9 mouse cellular contexts compared by ENCODE assay signal in genomic region chr1:159702038-159702437, GRCm38 (mm10).
DNase-seq lines count a peak whose midpoint lies in the region; ATAC-seq and TF ChIP-seq lines count a peak whose summit lies in the region.
"Had no signal": no experiment of that assay in that cellular context is flagged by ENCODE, and none has a peak within 500 bp of the region (broad histone marks: within the 10 kb centered on the region; RNA-seq: fewer than 3 reads in every experiment).

No protein-coding gene starts in this region.

- H3K4me1 ChIP-seq in kidney, postnatal 0 days (replicated peaks; ENCODE audit: insufficient read depth, low read length) = no peaks in the 10 kb centered on the region
- H3K4me1 ChIP-seq: midbrain, embryonic 15.5 days had no signal

- H3K9me3 ChIP-seq in kidney, postnatal 0 days (replicated peaks; ENCODE audit: low read length) = no peaks in the 10 kb centered on the region
- H3K9me3 ChIP-seq: midbrain, embryonic 15.5 days had no signal

- H3K27me3 ChIP-seq in kidney, postnatal 0 days (ENCODE audit: insufficient read depth, low read length) = no peaks in the 10 kb centered on the region
- H3K27me3 ChIP-seq: midbrain, embryonic 15.5 days had no signal

- no peak overlapping the region for H3K4me3 ChIP-seq in kidney, postnatal 0 days (replicated peaks; ENCODE audit: low read depth, low read length)
- H3K4me3 ChIP-seq: midbrain, embryonic 15.5 days had no signal

- no peak overlapping the region for H3K9ac ChIP-seq in kidney, postnatal 0 days (ENCODE audit: low read depth, low read length)
- H3K9ac ChIP-seq: midbrain, embryonic 15.5 days had no signal

- 84% methylated on average over 9 of the region's 9 CpGs for WGBS in kidney, postnatal 0 days

- no peak for TF ChIP-seq CTCF in kidney, postnatal 0 days (IDR thresholded peaks at IDR 0.05; ENCODE audit: low read depth)
- no peak for TF ChIP-seq CTCF in brain, embryonic 14.5 days (IDR thresholded peaks at IDR 0.05; ENCODE audit: borderline replicate concordance, extremely low read depth, insufficient read depth, insufficient read length)

- no peak overlapping the region for H3K27ac ChIP-seq in kidney, postnatal 0 days
- H3K27ac ChIP-seq: midbrain, embryonic 15.5 days had no signal

- TF ChIP-seq POLR2A in brain, embryonic 14.5 days (IDR thresholded peaks at IDR 0.05; ENCODE audit: borderline replicate concordance, extremely low read depth, insufficient read depth, insufficient read length, poor library complexity, severe bottlenecking) = no peak

- DNase-seq in kidney, postnatal 0 days (ENCODE audit: low spot score) = peak; percentile 74
- no peak for DNase-seq in kidney, adult 18-20 months
- peak; percentile 69 for DNase-seq in ES-CJ7 (ENCODE audit: low read depth, low spot score)
- peak; percentile 56 for DNase-seq in brain, embryonic 14.5 days (ENCODE audit: low read depth)
- no peak for DNase-seq in urinary bladder, postnatal 14 days (ENCODE audit: low spot score)
- no peak for DNase-seq in cerebellum, adult 18-20 months

- no peaks in the 10 kb centered on the region for H3K36me3 ChIP-seq in kidney, postnatal 0 days (ENCODE audit: insufficient read depth, low read length)
- H3K36me3 ChIP-seq: midbrain, embryonic 15.5 days had no signal

- no peak overlapping the region for H3K4me2 ChIP-seq in kidney, postnatal 0 days (ENCODE audit: low read length)
- H3K4me2 ChIP-seq: midbrain, embryonic 15.5 days had no signal

- no peak for ATAC-seq in kidney, postnatal 0 days (replicated peaks; ENCODE audit: low FRiP score, low read depth)
- peak; percentile 76 for ATAC-seq in megakaryocyte progenitor cell, adult 5-6 weeks (replicated peaks; ENCODE audit: poor library complexity)
- ATAC-seq: forebrain, embryonic 16.5 days; midbrain, embryonic 15.5 days had no signal

Comparison
In these comparisons a context has a peak if more than half of its experiments do, and no peak if none do; other contexts are left out.
1. DNase-seq: peak in kidney, postnatal 0 days (single experiment), ES-CJ7 (single experiment) and brain, embryonic 14.5 days (single experiment); none in kidney, adult 18-20 months (single experiment), urinary bladder, postnatal 14 days (single experiment) and cerebellum, adult 18-20 months (0 of 2).